Mouse (Mus musculus) hindbrain, embryonic 10.5 days (tissue): Measurements from ENCODE around the gene Olfr1049. TPM values are rescaled to one million over a fixed set of nuclear protein-coding genes. Genes with fewer than 3 reads are reported as not detected.
"Not testable (repeated sequence)": the region's sequence is repeated elsewhere in the genome, so short reads cannot be mapped to it uniquely, and the experiment has no call there.

Experiments
- DNase-seq: peaks from one replicate; pipeline ENCODE4 v3.0.0-alpha.2; 2017; ENCODE audit warnings: low spot score
- H3K27ac ChIP-seq: fragments of 300-500 bp; sonication (generic); 2 replicates; pipeline ENCODE4 v1.5.1; 2016; ENCODE audit warnings: mild to moderate bottlenecking, moderate library complexity
- H3K27me3 ChIP-seq: fragments of 300-500 bp; sonication (generic); 2 replicates; pipeline ENCODE4 v1.6.1; 2016; ENCODE audit warnings: mild to moderate bottlenecking; ENCODE audit not compliant: poor library complexity, insufficient read depth, severe bottlenecking
- H3K36me3 ChIP-seq: fragments of 300-500 bp; sonication (generic); 2 replicates; pipeline ENCODE4 v1.6.1; 2016; ENCODE audit warnings: mild to moderate bottlenecking, moderate library complexity
- H3K4me1 ChIP-seq: fragments of 300-500 bp; sonication (generic); replicated peaks from 2 replicates; pipeline ENCODE4 v1.6.1; 2016; ENCODE audit warnings: mild to moderate bottlenecking
- H3K4me3 ChIP-seq: fragments of 300-500 bp; sonication (generic); 2 replicates; pipeline ENCODE4 v1.5.1; 2016; ENCODE audit warnings: mild to moderate bottlenecking, moderate library complexity
- H3K9me3 ChIP-seq: fragments of 300-500 bp; sonication (generic); 2 replicates; pipeline ENCODE4 v1.6.1; 2016; ENCODE audit warnings: mild to moderate bottlenecking, moderate library complexity
- WGBS: fragments of 180-500 bp; shearing (Covaris S2); methylation state at CpG from one replicate; pipeline ENCODE4 v1.1.7; 2016; 5-methylcytosine and 5-hydroxymethylcytosine counted together
- polyA plus RNA-seq: library from polyadenylated mRNA; unstranded; fragments of >200 nt; fragmentation: Nextera tagmentation; extraction: Ambion mirVana; gene quantifications from 2 replicates; pipeline ENCODE4 v1.2.1, GENCODE M21; 2016

Olfr1049 gene
- not detected in 2 replicates for polyA plus RNA-seq

GRCm38 (mm10) chr2:86258228-86258627 is at the start of gene Olfr1049:
Olfr1049 (minus strand) TSS chr2:86258328.
- H3K9me3 ChIP-seq, DNase-seq, H3K4me1 ChIP-seq, H3K36me3 ChIP-seq, H3K27me3 ChIP-seq, H3K27ac ChIP-seq, H3K4me3 ChIP-seq: not testable (repeated sequence)

- Histone ChIP-seq H3K9me3 (no peaks in the 10 kb centered on the region), H3K27me3 (no peaks in the 10 kb centered on the region), H3K27ac (no peak within 1 kb of the TSS), H3K4me1 (no peaks in the 10 kb centered on the region), H3K4me3 (no peak within 1 kb of the TSS), H3K36me3 (no peaks in the 10 kb centered on the region)
- no peak for DNase-seq
These were observed 34.0 kb upstream of the Olfr1049 start, which contains the start of gene Olfr1052 for GRCm38 (mm10) chr2:86292155-86292554. Olfr1052 (plus strand) TSS chr2:86292455.

- not testable (repeated sequence) for H3K4me1 ChIP-seq, DNase-seq, H3K9me3 ChIP-seq, H3K27me3 ChIP-seq, H3K4me3 ChIP-seq, H3K27ac ChIP-seq, H3K36me3 ChIP-seq
These were observed 20.9 kb upstream of the Olfr1049 start, which contains the start of gene Olfr1051 for GRCm38 (mm10) chr2:86278988-86279387. Olfr1051 (minus strand) TSS chr2:86279088.

GRCm38 (mm10) chr2:86240189-86240588 is 17.9 kb downstream of the Olfr1049 start, which contains the start of gene Olfr1048:
Olfr1048 (minus strand) TSS chr2:86240289.
- no peak for DNase-seq
- H3K36me3 ChIP-seq: no peaks in the 10 kb centered on the region
- H3K4me3 ChIP-seq: no peak within 1 kb of the TSS
- no peak within 1 kb of the TSS for H3K27ac ChIP-seq
- H3K9me3 ChIP-seq: no peaks in the 10 kb centered on the region
- no peaks in the 10 kb centered on the region for H3K27me3 ChIP-seq
- H3K4me1 ChIP-seq: no peaks in the 10 kb centered on the region

GRCm38 (mm10) chr2:86231301-86231700 is 26.8 kb downstream of the Olfr1049 start, which contains the start of gene Olfr1047:
Olfr1047 (minus strand) TSS chr2:86231401.
- no peaks in the 10 kb centered on the region for H3K4me1 ChIP-seq
- no peaks in the 10 kb centered on the region for H3K36me3 ChIP-seq
- no peaks in the 10 kb centered on the region for H3K9me3 ChIP-seq
- H3K27ac ChIP-seq: no peak within 1 kb of the TSS
- no peaks in the 10 kb centered on the region for H3K27me3 ChIP-seq
- 92% methylated on average over 1 of the region's 1 CpGs for WGBS
- DNase-seq: no peak
- H3K4me3 ChIP-seq: no peak within 1 kb of the TSS

- no peaks in the 10 kb centered on the region for H3K36me3 ChIP-seq
- no peaks in the 10 kb centered on the region for H3K4me1 ChIP-seq
- 72% methylated on average over 2 of the region's 2 CpGs for WGBS
- H3K27me3 ChIP-seq: no peaks in the 10 kb centered on the region
- no peak within 1 kb of the TSS for H3K4me3 ChIP-seq
- H3K9me3 ChIP-seq: no peaks in the 10 kb centered on the region
- H3K27ac ChIP-seq: no peak within 1 kb of the TSS
- DNase-seq: no peak
These were observed 38.9 kb downstream of the Olfr1049 start, which contains the start of gene Olfr1046 for GRCm38 (mm10) chr2:86219214-86219613. Olfr1046 (minus strand) TSS chr2:86219314.

Other genes with a start within 250 kb of the Olfr1049 start
- gene Olfr1033, start 237.7 kb downstream of the Olfr1049 start, polyA plus RNA-seq: not detected in 2 replicates
- not detected in 2 replicates for gene Olfr1034, start 212.5 kb downstream of the Olfr1049 start, polyA plus RNA-seq
- not detected in 2 replicates for gene Olfr1036, start 184.3 kb downstream of the Olfr1049 start, polyA plus RNA-seq
- gene Olfr1037, start 170.9 kb downstream of the Olfr1049 start, polyA plus RNA-seq: not detected in 2 replicates
- gene Olfr1039, start 122.4 kb downstream of the Olfr1049 start, polyA plus RNA-seq: not detected in 2 replicates
- gene Olfr1040, start 111.6 kb downstream of the Olfr1049 start, polyA plus RNA-seq: not detected in 2 replicates
- gene Olfr1042, start 96.5 kb downstream of the Olfr1049 start, polyA plus RNA-seq: not detected in 2 replicates
- gene Olfr1043, start 90.8 kb downstream of the Olfr1049 start, polyA plus RNA-seq: not detected in 2 replicates
- gene Olfr1044, start 80.5 kb downstream of the Olfr1049 start, polyA plus RNA-seq: not detected in 2 replicates
- not detected in 2 replicates for gene Olfr52, start 72.6 kb downstream of the Olfr1049 start, polyA plus RNA-seq
- not detected in 2 replicates for gene Olfr1045, start 55.3 kb downstream of the Olfr1049 start, polyA plus RNA-seq
- not detected in 2 replicates for gene Olfr1046, start 39.0 kb downstream of the Olfr1049 start, polyA plus RNA-seq
- gene Olfr1047, start 26.9 kb downstream of the Olfr1049 start, polyA plus RNA-seq: not detected in 2 replicates
- not detected in 2 replicates for gene Olfr1048, start 18.0 kb downstream of the Olfr1049 start, polyA plus RNA-seq
- not detected in 2 replicates for gene Olfr1051, start 20.8 kb upstream of the Olfr1049 start, polyA plus RNA-seq
- not detected in 2 replicates for gene Olfr1052, start 34.1 kb upstream of the Olfr1049 start, polyA plus RNA-seq
- gene Olfr1053, start 57.0 kb upstream of the Olfr1049 start, polyA plus RNA-seq: not detected in 2 replicates
- gene Olfr1054, start 77.1 kb upstream of the Olfr1049 start, polyA plus RNA-seq: not detected in 2 replicates
- gene Olfr1055, start 92.0 kb upstream of the Olfr1049 start, polyA plus RNA-seq: not detected in 2 replicates
- gene Olfr1056, start 104.1 kb upstream of the Olfr1049 start, polyA plus RNA-seq: not detected in 2 replicates
- gene Olfr1057, start 120.1 kb upstream of the Olfr1049 start, polyA plus RNA-seq: not detected in 2 replicates
- not detected in 2 replicates for gene Olfr1058, start 130.2 kb upstream of the Olfr1049 start, polyA plus RNA-seq
- not detected in 2 replicates for gene Olfr1061, start 155.7 kb upstream of the Olfr1049 start, polyA plus RNA-seq
- gene Olfr1062, start 168.4 kb upstream of the Olfr1049 start, polyA plus RNA-seq: not detected in 2 replicates
- not detected in 2 replicates for gene Olfr1065, start 192.3 kb upstream of the Olfr1049 start, polyA plus RNA-seq
- gene Olfr1066, start 197.9 kb upstream of the Olfr1049 start, polyA plus RNA-seq: not detected in 2 replicates
- gene Olfr228, start 229.1 kb upstream of the Olfr1049 start, polyA plus RNA-seq: not detected in 2 replicates